ENCODE assay signal across 8 mouse cellular contexts in genomic region chr8:84207811-84208210, GRCm38 (mm10). TPM values are rescaled to one million over a fixed set of nuclear protein-coding genes. Genes with fewer than 3 reads are reported as not detected.
A peak's percentile ranks its signal among the peaks of the same experiment; 100 is the strongest.
DNase-seq lines count a peak whose midpoint lies in the region; ATAC-seq and TF ChIP-seq lines count a peak whose summit lies in the region.

No protein-coding gene starts in this region.

- TF ChIP-seq POLR2A in bone marrow, adult 2 months (IDR thresholded peaks at IDR 0.05; ENCODE audit: borderline replicate concordance, control insufficient read depth, low read depth, low read length): peak; percentile 67; the same call in 1 of the 2 replicates

- 77% methylated on average over 7 of the region's 7 CpGs for WGBS in forebrain, embryonic 12.5 days
- WGBS in forebrain, embryonic 11.5 days: 66% methylated on average over 7 of the region's 7 CpGs
- 10% methylated on average over 7 of the region's 7 CpGs for WGBS in bone marrow, adult 2 months
- 52% methylated on average over 7 of the region's 7 CpGs for WGBS in heart, embryonic 15.5 days
- 75% methylated on average over 7 of the region's 7 CpGs for WGBS in midbrain, embryonic 13.5 days

- no peaks in the 10 kb centered on the region for H3K27me3 ChIP-seq in forebrain, embryonic 12.5 days
- H3K27me3 ChIP-seq in forebrain, embryonic 11.5 days (ENCODE audit: control insufficient read depth, insufficient read depth, low read length): no peaks in the 10 kb centered on the region
- no peaks in the 10 kb centered on the region for H3K27me3 ChIP-seq in heart, embryonic 15.5 days
- H3K27me3 ChIP-seq in midbrain, embryonic 13.5 days: no peaks in the 10 kb centered on the region; the same call in 1 of the 2 replicates

- no peak overlapping the region for H3K4me2 ChIP-seq in forebrain, embryonic 12.5 days
- no peak overlapping the region for H3K4me2 ChIP-seq in forebrain, embryonic 11.5 days (ENCODE audit: low read depth, low read length, severe bottlenecking)
- peak overlapping the region; percentile 21; the same call in 1 of the 2 replicates for H3K4me2 ChIP-seq in heart, embryonic 15.5 days
- H3K4me2 ChIP-seq in midbrain, embryonic 13.5 days (replicated peaks): no peak overlapping the region

- no peak for ATAC-seq in forebrain, embryonic 12.5 days (ENCODE audit: low FRiP score)
- ATAC-seq in forebrain, embryonic 11.5 days (replicated peaks; ENCODE audit: low FRiP score): no peak
- no peak; the same call in 1 of the 2 replicates for ATAC-seq in heart, embryonic 15.5 days (replicated peaks; ENCODE audit: insufficient number of reproducible peaks, insufficient read depth, low FRiP score, low read depth)
- ATAC-seq in midbrain, embryonic 13.5 days: no peak

- no peak overlapping the region for H3K4me3 ChIP-seq in forebrain, embryonic 12.5 days (replicated peaks)
- H3K4me3 ChIP-seq in forebrain, embryonic 11.5 days (ENCODE audit: low read depth, low read length): no peak overlapping the region
- H3K4me3 ChIP-seq in bone marrow, adult 2 months (replicated peaks; ENCODE audit: control insufficient read depth, low read depth, low read length): no peak overlapping the region
- H3K4me3 ChIP-seq in heart, embryonic 15.5 days: no peak overlapping the region
- no peak overlapping the region for H3K4me3 ChIP-seq in midbrain, embryonic 13.5 days (replicated peaks)

- no peak for DNase-seq in forebrain, embryonic 11.5 days (ENCODE audit: low spot score)
- DNase-seq in kidney, postnatal 36 days: peak; percentile 74 to 78
- no peak for DNase-seq in right cerebral cortex, postnatal 4 days
- no peak for DNase-seq in cerebellum, adult 18-20 months

- H3K36me3 ChIP-seq in forebrain, embryonic 12.5 days (replicated peaks): peaks cover 36% of the 10 kb centered on the region
- H3K36me3 ChIP-seq in forebrain, embryonic 11.5 days (ENCODE audit: control insufficient read depth, insufficient read depth, low read length): 0 out of 2 replicates have a peak, but pooled peaks cover 2% of the 10 kb centered on the region
- H3K36me3 ChIP-seq in heart, embryonic 15.5 days: peaks cover 60% of the 10 kb centered on the region
- H3K36me3 ChIP-seq in midbrain, embryonic 13.5 days: peaks cover 37% of the 10 kb centered on the region

- H3K27ac ChIP-seq in forebrain, embryonic 12.5 days: peak overlapping the region; percentile 54; the same call in 1 of the 2 replicates
- no peak overlapping the region for H3K27ac ChIP-seq in forebrain, embryonic 11.5 days (ENCODE audit: low read depth, low read length)
- H3K27ac ChIP-seq in bone marrow, adult 2 months (ENCODE audit: control insufficient read depth, insufficient read depth, low read depth, low read length, poor library complexity): peak overlapping the region; percentile 94
- H3K27ac ChIP-seq in heart, embryonic 15.5 days: peak overlapping the region; percentile 81
- peak overlapping the region; percentile 67; the same call in 1 of the 2 replicates for H3K27ac ChIP-seq in midbrain, embryonic 13.5 days

- H3K4me1 ChIP-seq in forebrain, embryonic 12.5 days: peaks cover 43% of the 10 kb centered on the region
- H3K4me1 ChIP-seq in forebrain, embryonic 11.5 days (replicated peaks; ENCODE audit: control insufficient read depth, insufficient read depth, low read length): peaks cover 16% of the 10 kb centered on the region
- H3K4me1 ChIP-seq in bone marrow, adult 2 months (ENCODE audit: control insufficient read depth, insufficient read depth, low read length): peaks cover 8% of the 10 kb centered on the region
- H3K4me1 ChIP-seq in heart, embryonic 15.5 days (replicated peaks): peaks cover 56% of the 10 kb centered on the region
- H3K4me1 ChIP-seq in midbrain, embryonic 13.5 days (replicated peaks): peaks cover 39% of the 10 kb centered on the region

- no peak for TF ChIP-seq CTCF in bone marrow, adult 2 months (IDR thresholded peaks at IDR 0.05; ENCODE audit: control insufficient read depth, insufficient read depth, low read length)

- H3K9me3 ChIP-seq in forebrain, embryonic 12.5 days: no peaks in the 10 kb centered on the region
- H3K9me3 ChIP-seq in forebrain, embryonic 11.5 days (ENCODE audit: control insufficient read depth, low read length): no peaks in the 10 kb centered on the region
- H3K9me3 ChIP-seq in heart, embryonic 15.5 days (replicated peaks): no peaks in the 10 kb centered on the region
- H3K9me3 ChIP-seq in midbrain, embryonic 13.5 days: no peaks in the 10 kb centered on the region

- no peak overlapping the region for H3K9ac ChIP-seq in forebrain, embryonic 12.5 days
- no peak overlapping the region for H3K9ac ChIP-seq in forebrain, embryonic 11.5 days (ENCODE audit: low read length)
- H3K9ac ChIP-seq in heart, embryonic 15.5 days: peak overlapping the region; percentile 28; the same call in 1 of the 2 replicates
- H3K9ac ChIP-seq in midbrain, embryonic 13.5 days (replicated peaks): peak overlapping the region; percentile 40; the same call in 1 of the 2 replicates

RNA-seq across cellular contexts. Expression of gene Nanos3, which starts 22.8 kb away (rescaled TPM):
- polyA plus RNA-seq in forebrain, embryonic 12.5 days (2016; fragmentation: Nextera tagmentation; extraction: Ambion mirVana): 5.9 and 6.0 TPM in 2 replicates
- 2.9 and 5.0 TPM in 2 replicates for polyA plus RNA-seq in forebrain, embryonic 11.5 days (2014; fragmentation: Nextera tagmentation; extraction: Ambion mirVana)
- 3.0 TPM in 1 of 2 replicates, not detected in the other for polyA plus RNA-seq in bone marrow, adult 2 months (2011; ENCODE audit: insufficient read depth, insufficient read length, low replicate concordance, missing spikeins)
- 1.4 and 1.6 TPM in 2 replicates for polyA plus RNA-seq in heart, embryonic 15.5 days (2015; fragmentation: Nextera tagmentation; extraction: Ambion mirVana)
- 8.8 and 11.6 TPM in 2 replicates for polyA plus RNA-seq in midbrain, embryonic 13.5 days (2015; fragmentation: Nextera tagmentation; extraction: Ambion mirVana)

RNA-seq across cellular contexts. Expression of gene Zswim4, which starts 29.0 kb away (rescaled TPM):
- 47.7 and 53.4 TPM in 2 replicates for polyA plus RNA-seq in forebrain, embryonic 12.5 days (2016; fragmentation: Nextera tagmentation; extraction: Ambion mirVana)
- 34.7 and 37.1 TPM in 2 replicates for polyA plus RNA-seq in forebrain, embryonic 11.5 days (2014; fragmentation: Nextera tagmentation; extraction: Ambion mirVana)
- polyA plus RNA-seq in bone marrow, adult 2 months (2011; ENCODE audit: insufficient read depth, insufficient read length, low replicate concordance, missing spikeins): 2.0 and 4.0 TPM in 2 replicates
- polyA plus RNA-seq in heart, embryonic 15.5 days (2015; fragmentation: Nextera tagmentation; extraction: Ambion mirVana): 7.6 and 9.7 TPM in 2 replicates
- polyA plus RNA-seq in midbrain, embryonic 13.5 days (2015; fragmentation: Nextera tagmentation; extraction: Ambion mirVana): 44.9 and 47.4 TPM in 2 replicates

RNA-seq across cellular contexts. Expression of gene D8Ertd738e, which starts 41.7 kb away (rescaled TPM):
- 267 and 271 TPM in 2 replicates for polyA plus RNA-seq in forebrain, embryonic 12.5 days (2016; fragmentation: Nextera tagmentation; extraction: Ambion mirVana)
- polyA plus RNA-seq in forebrain, embryonic 11.5 days (2014; fragmentation: Nextera tagmentation; extraction: Ambion mirVana): 277 and 303 TPM in 2 replicates
- polyA plus RNA-seq in bone marrow, adult 2 months (2011; ENCODE audit: insufficient read depth, insufficient read length, low replicate concordance, missing spikeins): 101 and 196 TPM in 2 replicates
- 290 and 291 TPM in 2 replicates for polyA plus RNA-seq in heart, embryonic 15.5 days (2015; fragmentation: Nextera tagmentation; extraction: Ambion mirVana)
- polyA plus RNA-seq in midbrain, embryonic 13.5 days (2015; fragmentation: Nextera tagmentation; extraction: Ambion mirVana): 261 and 273 TPM in 2 replicates

RNA-seq across cellular contexts. Expression of gene Mri1, which starts 49.3 kb away (rescaled TPM):
- 49.1 and 60.1 TPM in 2 replicates for polyA plus RNA-seq in forebrain, embryonic 12.5 days (2016; fragmentation: Nextera tagmentation; extraction: Ambion mirVana)
- polyA plus RNA-seq in forebrain, embryonic 11.5 days (2014; fragmentation: Nextera tagmentation; extraction: Ambion mirVana): 52.0 and 59.6 TPM in 2 replicates
- 11.1 and 26.0 TPM in 2 replicates for polyA plus RNA-seq in bone marrow, adult 2 months (2011; ENCODE audit: insufficient read depth, insufficient read length, low replicate concordance, missing spikeins)
- 36.1 and 42.7 TPM in 2 replicates for polyA plus RNA-seq in heart, embryonic 15.5 days (2015; fragmentation: Nextera tagmentation; extraction: Ambion mirVana)
- 49.7 and 57.5 TPM in 2 replicates for polyA plus RNA-seq in midbrain, embryonic 13.5 days (2015; fragmentation: Nextera tagmentation; extraction: Ambion mirVana)

RNA-seq across cellular contexts. Expression of gene 4930432K21Rik, which starts 60.0 kb away (rescaled TPM):
- polyA plus RNA-seq in forebrain, embryonic 12.5 days (2016; fragmentation: Nextera tagmentation; extraction: Ambion mirVana): 2.1 and 2.3 TPM in 2 replicates
- 1.2 and 1.5 TPM in 2 replicates for polyA plus RNA-seq in forebrain, embryonic 11.5 days (2014; fragmentation: Nextera tagmentation; extraction: Ambion mirVana)
- polyA plus RNA-seq in bone marrow, adult 2 months (2011; ENCODE audit: insufficient read depth, insufficient read length, low replicate concordance, missing spikeins): not detected in 2 replicates
- polyA plus RNA-seq in heart, embryonic 15.5 days (2015; fragmentation: Nextera tagmentation; extraction: Ambion mirVana): 0.60 and 0.77 TPM in 2 replicates
- polyA plus RNA-seq in midbrain, embryonic 13.5 days (2015; fragmentation: Nextera tagmentation; extraction: Ambion mirVana): 2.3 and 2.7 TPM in 2 replicates

Comparison
In these comparisons a context has a peak if more than half of its experiments do, and no peak if none do; other contexts are left out.
1. H3K9ac ChIP-seq: peak in heart, embryonic 15.5 days (single experiment) and midbrain, embryonic 13.5 days (single experiment); none in forebrain, embryonic 12.5 days (single experiment) and forebrain, embryonic 11.5 days (single experiment).
2. DNase-seq: peak in kidney, postnatal 36 days (2 of 2); none in forebrain, embryonic 11.5 days (single experiment), right cerebral cortex, postnatal 4 days (single experiment) and cerebellum, adult 18-20 months (0 of 2).